Mouse (Mus musculus): Measurements from ENCODE around the gene Spin1. TPM values are rescaled to one million over a fixed set of nuclear protein-coding genes. Genes with fewer than 3 reads are reported as not detected.

Gene Spin1
- total and polyA plus RNA-seq, 2 experiments from 2014 or later = 158 to 214 TPM

DNA sequence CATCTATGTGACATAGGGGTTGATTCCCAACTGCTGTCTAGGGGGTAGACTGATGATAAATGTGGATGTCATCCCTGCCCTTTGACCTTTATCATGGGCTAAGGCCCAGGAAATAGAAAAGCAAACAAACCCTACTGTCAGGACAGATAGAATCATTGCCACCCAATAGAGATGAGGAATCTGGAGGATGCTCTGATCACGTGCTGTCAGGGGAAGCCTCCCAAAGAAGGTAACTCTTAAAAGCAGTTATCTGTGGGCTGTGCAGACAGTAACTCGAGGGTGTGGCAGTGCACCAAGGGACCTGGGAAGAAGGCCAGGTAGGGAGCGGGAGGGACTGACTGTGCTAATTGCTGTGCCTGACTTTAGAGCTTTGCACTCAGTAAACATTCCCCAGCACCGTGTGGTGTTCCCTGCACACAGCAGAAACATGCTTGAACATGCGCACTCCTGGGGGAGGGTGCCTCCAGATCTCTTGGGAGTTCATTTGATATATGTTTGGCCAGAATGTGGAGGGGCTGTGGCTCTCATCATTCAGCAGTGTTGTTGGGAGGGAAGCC, 10.5 kb upstream of the Spin1 start:
- Histone ChIP-seq H3K36me3 (ENCODE audit: insufficient read depth, low read length) (no peaks in the 10 kb centered on the region), H3K27ac (ENCODE audit: low read depth, low read length) (no peak overlapping the region), H3K27me3 (ENCODE audit: insufficient read depth, low read length) (no peaks in the 10 kb centered on the region), H3K9ac (replicated peaks; ENCODE audit: low read length, poor library complexity, severe bottlenecking) (no peak overlapping the region), H3K9me3 (ENCODE audit: low read length) (no peaks in the 10 kb centered on the region), H3K4me1 (ENCODE audit: insufficient read depth, low read length) (no peaks in the 10 kb centered on the region), H3K4me3 (ENCODE audit: low read depth, low read length) (no peak overlapping the region), H3K4me2 (ENCODE audit: low read depth, low read length, poor library complexity, severe bottlenecking) (no peak overlapping the region)
- no peak for TF ChIP-seq CTCF (IDR thresholded peaks at IDR 0.05)
- DNase-seq (ENCODE audit: low spot score) (no peak), ATAC-seq (ENCODE audit: low FRiP score) (no peak)
- 85% methylated on average over 5 of the region's 5 CpGs for WGBS

DNA sequence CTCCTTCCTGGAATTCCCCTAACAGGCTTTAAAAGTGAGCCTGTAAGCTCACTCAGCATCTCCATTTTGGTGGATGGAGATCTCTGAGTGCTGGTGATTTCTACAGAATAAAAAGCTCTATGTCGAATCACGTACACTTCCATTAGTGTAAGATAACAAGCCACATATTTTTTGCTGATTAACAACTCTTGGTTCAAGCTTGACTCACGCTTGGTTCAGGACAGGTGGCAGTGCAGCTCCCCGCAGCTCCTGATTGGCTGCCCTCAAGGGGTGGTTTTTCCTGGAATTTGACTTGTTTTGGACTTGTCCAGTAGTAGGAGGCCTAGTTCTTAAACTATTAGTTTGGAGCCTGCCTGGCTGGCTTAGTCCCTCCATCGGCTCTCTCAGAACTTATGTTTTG, 7.2 kb upstream of the Spin1 start:
- H3K4me1 ChIP-seq (ENCODE audit: insufficient read depth, low read length) = no peaks in the 10 kb centered on the region; the same call in 1 of the 2 replicates
- no peak overlapping the region for H3K4me2 ChIP-seq (ENCODE audit: low read depth, low read length, poor library complexity, severe bottlenecking)
- no peaks in the 10 kb centered on the region for H3K9me3 ChIP-seq (ENCODE audit: low read length)
- ATAC-seq (ENCODE audit: low FRiP score) = no peak
- H3K27me3 ChIP-seq (ENCODE audit: insufficient read depth, low read length) = no peaks in the 10 kb centered on the region
- no peak for DNase-seq (ENCODE audit: low spot score)
- no peaks in the 10 kb centered on the region for H3K36me3 ChIP-seq (ENCODE audit: insufficient read depth, low read length)
- no peak overlapping the region for H3K9ac ChIP-seq (replicated peaks; ENCODE audit: low read length, poor library complexity, severe bottlenecking)
- no peak for TF ChIP-seq CTCF (IDR thresholded peaks at IDR 0.05)
- H3K27ac ChIP-seq (ENCODE audit: low read depth, low read length) = no peak overlapping the region
- 95% methylated on average over 5 of the region's 5 CpGs for WGBS
- no peak overlapping the region for H3K4me3 ChIP-seq (ENCODE audit: low read depth, low read length)

DNA sequence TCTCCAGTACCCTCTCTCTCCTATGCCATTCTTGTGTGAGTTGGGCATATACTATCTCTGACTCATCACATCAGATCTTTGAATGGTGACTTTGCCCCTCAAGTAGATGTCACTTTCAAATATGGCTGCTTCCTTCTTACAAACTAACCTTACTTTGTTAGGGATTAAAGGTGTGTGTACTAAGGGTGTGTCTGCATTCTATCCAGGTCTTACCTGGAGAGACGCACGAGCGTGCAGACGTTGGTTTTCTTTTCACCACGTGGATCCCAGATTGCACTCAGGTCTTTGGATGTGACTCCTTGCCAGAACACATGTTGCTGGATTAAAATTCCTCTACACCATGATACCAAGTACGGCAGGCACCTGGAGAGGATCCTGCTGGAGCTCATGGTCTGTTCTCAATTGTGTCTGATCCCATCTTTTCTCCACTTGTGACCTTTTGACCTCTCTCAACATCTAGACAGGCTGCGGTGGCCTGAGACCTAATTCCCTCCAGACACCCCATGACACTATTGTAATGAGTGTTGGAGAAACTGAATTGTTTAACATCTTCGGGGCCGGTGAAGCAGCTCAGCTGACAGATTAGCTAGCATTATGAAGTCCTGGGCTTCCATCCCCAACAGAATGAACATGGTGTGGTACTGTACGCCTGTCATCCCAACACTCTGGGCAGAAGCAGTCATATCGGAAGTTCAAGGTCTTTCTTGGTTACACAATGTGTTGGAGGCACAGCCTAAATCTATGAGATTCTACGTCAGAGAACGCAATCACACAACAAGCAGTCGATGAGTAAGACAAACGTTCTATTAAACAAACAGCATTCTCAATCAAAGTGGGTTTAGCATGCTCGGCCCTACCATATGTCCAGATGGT, 6.1 kb upstream of the Spin1 start:
- Histone ChIP-seq H3K9me3 (ENCODE audit: low read length) (no peaks in the 10 kb centered on the region), H3K4me1 (ENCODE audit: insufficient read depth, low read length) (peaks cover 3% of the 10 kb centered on the region; the same call in 1 of the 2 replicates), H3K27ac (ENCODE audit: low read depth, low read length) (no peak overlapping the region), H3K36me3 (ENCODE audit: insufficient read depth, low read length) (no peaks in the 10 kb centered on the region), H3K4me3 (ENCODE audit: low read depth, low read length) (no peak overlapping the region), H3K4me2 (ENCODE audit: low read depth, low read length, poor library complexity, severe bottlenecking) (no peak overlapping the region), H3K9ac (replicated peaks; ENCODE audit: low read length, poor library complexity, severe bottlenecking) (no peak overlapping the region), H3K27me3 (ENCODE audit: insufficient read depth, low read length) (no peaks in the 10 kb centered on the region)
- ATAC-seq (ENCODE audit: low FRiP score) (no peak), DNase-seq (ENCODE audit: low spot score) (no peak)
- 73% methylated on average over 16 of the region's 16 CpGs for WGBS
- TF ChIP-seq CTCF (IDR thresholded peaks at IDR 0.05) = no peak

DNA sequence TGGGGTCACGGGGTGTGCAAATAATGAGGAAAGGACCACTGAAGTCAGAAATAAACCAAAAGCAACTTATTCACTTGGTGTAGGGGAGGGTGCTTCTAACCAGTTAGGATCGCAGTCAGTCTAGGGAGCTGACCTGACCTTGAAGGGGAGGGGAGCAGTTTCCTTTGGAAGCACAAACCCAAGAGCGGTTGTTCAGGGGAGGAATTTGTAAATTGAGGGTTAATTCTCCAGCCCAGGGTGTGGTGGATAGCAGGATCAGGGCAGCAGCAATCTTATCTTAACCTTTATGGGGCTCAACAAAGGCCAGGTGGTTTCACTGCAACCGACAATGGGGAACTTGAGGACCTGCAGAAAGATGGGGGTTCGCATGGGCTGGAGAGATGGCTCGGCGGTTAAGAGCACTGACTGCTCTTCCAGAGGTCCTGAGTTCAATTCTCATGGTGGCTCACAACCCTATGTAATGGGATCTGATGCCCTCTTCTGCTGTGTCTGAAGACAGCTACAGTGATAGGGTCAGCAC, 5.4 kb upstream of the Spin1 start:
- TF ChIP-seq CTCF (IDR thresholded peaks at IDR 0.05) = no peak
- Histone ChIP-seq H3K4me1 (ENCODE audit: insufficient read depth, low read length) (peaks cover 3% of the 10 kb centered on the region; the same call in 1 of the 2 replicates), H3K9ac (replicated peaks; ENCODE audit: low read length, poor library complexity, severe bottlenecking) (no peak overlapping the region), H3K36me3 (ENCODE audit: insufficient read depth, low read length) (no peaks in the 10 kb centered on the region), H3K4me3 (ENCODE audit: low read depth, low read length) (no peak overlapping the region), H3K27ac (ENCODE audit: low read depth, low read length) (no peak overlapping the region), H3K9me3 (ENCODE audit: low read length) (no peaks in the 10 kb centered on the region), H3K27me3 (ENCODE audit: insufficient read depth, low read length) (no peaks in the 10 kb centered on the region), H3K4me2 (ENCODE audit: low read depth, low read length, poor library complexity, severe bottlenecking) (no peak overlapping the region)
- WGBS = 91% methylated on average over 7 of the region's 7 CpGs
- DNase-seq (ENCODE audit: low spot score) (no peak), ATAC-seq (ENCODE audit: low FRiP score) (no peak)

DNA sequence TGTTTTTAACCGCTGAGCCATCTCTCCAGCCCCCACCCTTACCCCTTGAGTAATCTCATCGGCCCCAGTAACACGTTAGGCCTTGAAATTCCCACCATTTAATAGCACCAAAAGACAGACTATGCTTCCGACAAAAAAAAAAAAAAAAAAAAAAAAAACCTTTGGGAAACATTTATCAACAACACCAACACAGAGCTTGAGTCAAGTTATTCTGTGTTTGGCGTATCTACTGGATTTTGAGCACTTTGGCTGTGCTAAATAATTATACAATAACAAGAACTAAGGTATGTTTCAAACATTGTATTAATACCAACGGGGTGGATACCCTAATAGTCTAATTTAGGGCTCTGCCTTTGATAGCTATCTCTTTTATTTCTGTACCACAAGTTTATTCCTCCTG, 4.0 kb upstream of the Spin1 start:
- no peaks in the 10 kb centered on the region for H3K9me3 ChIP-seq (ENCODE audit: low read length)
- no peak for TF ChIP-seq CTCF (IDR thresholded peaks at IDR 0.05)
- H3K27me3 ChIP-seq (ENCODE audit: insufficient read depth, low read length) = no peaks in the 10 kb centered on the region
- H3K4me3 ChIP-seq (ENCODE audit: low read depth, low read length) = no peak overlapping the region
- H3K4me1 ChIP-seq (ENCODE audit: insufficient read depth, low read length) = peaks cover 3% of the 10 kb centered on the region; the same call in 1 of the 2 replicates
- WGBS = 94% methylated on average over 6 of the region's 6 CpGs
- no peak for DNase-seq (ENCODE audit: low spot score)
- H3K27ac ChIP-seq (ENCODE audit: low read depth, low read length) = no peak overlapping the region
- ATAC-seq (ENCODE audit: low FRiP score) = no peak
- H3K4me2 ChIP-seq (ENCODE audit: low read depth, low read length, poor library complexity, severe bottlenecking) = no peak overlapping the region
- no peaks in the 10 kb centered on the region for H3K36me3 ChIP-seq (ENCODE audit: insufficient read depth, low read length)
- no peak overlapping the region for H3K9ac ChIP-seq (replicated peaks; ENCODE audit: low read length, poor library complexity, severe bottlenecking)

All from midbrain, postnatal 0 days (tissue).